Mouse (Mus musculus) megakaryocyte, adult 5-6 weeks (primary cell): ENCODE data around the gene Alox12e. TPM values are rescaled to one million over a fixed set of nuclear protein-coding genes. Genes with fewer than 3 reads are reported as not detected.
A peak's percentile ranks its signal among the peaks of the same experiment; 100 is the strongest.
"Not testable (repeated sequence)": the region's sequence is repeated elsewhere in the genome, so short reads cannot be mapped to it uniquely, and the experiment has no call there.

Source experiments
- ATAC-seq: 2 replicates; pipeline ENCODE4 v1.8.0; 2016; ENCODE audit warnings: mild to moderate bottlenecking, inconsistent platforms; ENCODE audit not compliant: poor library complexity, severe bottlenecking
- total RNA-seq, 2 experiments: library from RNA; stranded (forward) in 1 of 2; stranded (reverse) in 1 of 2; fragments of 153-499, 151-499 nt in 1 of 2; fragments of 221-1000, 200-1000 nt in 1 of 2; gene quantifications; 2 replicates each; pipeline versions ENCODE4 v1.2.3 to v1.2.4; 2015 to 2017

The Alox12e gene
- total RNA-seq (2015) (0.98 and 1.5 TPM in 2 replicates), total RNA-seq (2017) (1.2 and 1.7 TPM in 2 replicates)

- ATAC-seq: no peak
These were observed at the start of gene Alox12e for GRCm38 (mm10) chr11:70322528-70322927. TSS of gene Alox12e (minus strand) at chr11:70322628.

DNA sequence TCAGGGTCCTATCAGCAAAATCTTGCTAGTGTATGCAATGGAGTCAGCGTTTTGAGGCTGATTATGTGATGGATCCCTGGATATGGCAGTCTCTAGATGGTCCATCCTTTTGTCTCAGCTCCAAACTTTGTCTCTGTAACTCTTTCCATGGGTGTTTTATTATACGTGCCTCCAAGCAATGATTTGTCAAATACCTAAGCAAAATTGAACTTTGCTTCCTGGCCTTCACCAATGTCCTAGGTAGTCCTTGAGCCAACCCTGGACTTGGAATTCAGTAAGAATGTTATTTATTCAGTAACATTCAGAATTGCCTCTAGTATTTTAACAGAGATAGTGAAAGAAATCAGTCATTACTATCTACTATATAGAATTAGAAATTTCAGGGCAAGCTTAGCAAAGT, 46.2 kb upstream of the Alox12e start:
- not testable (repeated sequence) for ATAC-seq

- ATAC-seq: not testable (repeated sequence)
These were observed 45.3 kb upstream of the Alox12e start for GRCm38 (mm10) chr11:70367701-70368100.

DNA sequence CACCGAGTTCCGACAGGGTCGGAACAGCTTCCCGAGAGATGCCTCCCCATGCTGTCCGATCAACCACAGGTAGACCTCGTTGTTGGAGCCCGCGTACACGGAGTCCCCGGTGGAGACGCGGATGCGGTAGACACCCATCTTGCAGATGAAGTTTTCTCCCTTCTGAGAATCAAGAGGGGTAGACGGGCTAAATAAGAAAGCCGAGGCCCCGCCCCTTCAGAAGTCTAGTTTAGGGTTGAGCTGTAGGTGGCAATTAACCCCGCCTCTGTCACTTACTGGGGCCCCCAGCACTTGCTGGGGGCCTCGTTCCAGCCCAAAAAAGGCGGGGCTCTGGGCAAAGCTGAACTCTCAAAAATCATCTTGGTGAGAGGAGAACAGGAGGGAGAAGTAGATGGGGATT, 29.4 kb upstream of the Alox12e start, which contains the start of gene Alox15:
Gene Alox15, minus strand, starts transcription at position 164 of the 400 bp plus-strand sequence.
- peak; percentile 80 for ATAC-seq

GRCm38 (mm10) chr11:70348630-70349029, 26.2 kb upstream of the Alox12e start:
- no peak for ATAC-seq

- no peak for ATAC-seq
These were observed 25.4 kb upstream of the Alox12e start for GRCm38 (mm10) chr11:70347861-70348260.

- ATAC-seq: no peak
These were observed 23.1 kb upstream of the Alox12e start for GRCm38 (mm10) chr11:70345546-70345945.

GRCm38 (mm10) chr11:70345061-70345460, 22.6 kb upstream of the Alox12e start:
- ATAC-seq: no peak

DNA sequence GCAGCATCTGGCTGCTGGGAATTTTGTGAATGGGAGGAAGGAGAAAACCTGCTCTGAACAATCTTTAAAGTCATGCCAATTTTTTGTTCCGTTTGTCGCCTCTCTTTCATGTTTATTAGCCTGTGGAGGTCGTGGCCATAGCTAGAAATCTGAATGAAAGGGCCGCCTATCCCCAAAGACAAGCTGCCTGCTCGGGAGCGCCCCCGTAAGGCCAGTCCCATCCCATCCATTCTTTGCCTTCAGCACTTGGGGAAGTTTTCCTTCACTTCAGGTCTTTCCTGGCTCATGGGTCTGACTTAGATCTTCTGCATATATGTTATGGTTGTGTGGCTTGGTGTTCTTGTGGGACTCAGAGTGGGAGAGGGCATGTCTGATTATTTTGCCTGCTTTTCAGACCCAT, 17.1 kb upstream of the Alox12e start:
- no peak for ATAC-seq

DNA sequence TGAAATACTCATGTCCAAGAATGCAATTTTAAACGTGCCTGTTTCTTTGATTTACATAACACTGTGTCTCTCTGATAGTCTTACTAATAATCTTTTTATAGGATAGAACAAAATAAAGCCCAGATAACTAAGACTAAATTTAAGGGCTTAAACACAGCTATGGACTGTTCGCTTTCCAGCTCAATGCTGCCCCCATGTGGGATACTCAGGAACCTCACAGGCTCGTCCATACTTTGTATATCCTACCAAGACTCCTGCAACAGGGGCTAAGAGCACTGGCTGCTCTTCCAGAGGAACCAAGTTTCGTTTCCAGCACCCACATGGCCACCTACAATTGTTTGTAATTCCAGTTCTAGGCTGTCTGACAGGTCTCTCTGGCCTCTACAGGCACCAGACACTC, 12.0 kb upstream of the Alox12e start:
- ATAC-seq: peak; percentile 77

GRCm38 (mm10) chr11:70324726-70325125, 2.3 kb upstream of the Alox12e start:
- ATAC-seq: no peak

DNA sequence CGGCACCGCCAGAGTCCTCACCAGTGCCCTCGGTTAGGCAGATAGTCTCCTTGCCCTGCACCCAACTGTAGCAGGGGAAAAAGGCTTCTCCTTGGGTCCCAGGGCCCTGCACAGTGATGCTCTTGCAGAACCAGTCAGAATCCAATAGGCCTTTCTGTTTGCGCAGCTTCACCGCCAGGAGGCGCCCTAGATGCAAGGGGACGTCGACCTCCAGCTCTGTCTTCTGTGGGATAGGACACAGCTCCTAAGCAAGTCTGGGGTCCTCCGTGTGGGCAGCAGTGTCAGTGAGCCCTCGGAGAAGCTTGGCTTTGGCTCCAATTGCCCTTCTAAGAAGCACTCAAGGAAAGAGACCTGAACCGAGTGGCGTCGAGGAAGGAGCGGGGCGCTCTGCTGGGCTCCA, 764 bp downstream of the Alox12e start:
- ATAC-seq: peak; percentile 66

DNA sequence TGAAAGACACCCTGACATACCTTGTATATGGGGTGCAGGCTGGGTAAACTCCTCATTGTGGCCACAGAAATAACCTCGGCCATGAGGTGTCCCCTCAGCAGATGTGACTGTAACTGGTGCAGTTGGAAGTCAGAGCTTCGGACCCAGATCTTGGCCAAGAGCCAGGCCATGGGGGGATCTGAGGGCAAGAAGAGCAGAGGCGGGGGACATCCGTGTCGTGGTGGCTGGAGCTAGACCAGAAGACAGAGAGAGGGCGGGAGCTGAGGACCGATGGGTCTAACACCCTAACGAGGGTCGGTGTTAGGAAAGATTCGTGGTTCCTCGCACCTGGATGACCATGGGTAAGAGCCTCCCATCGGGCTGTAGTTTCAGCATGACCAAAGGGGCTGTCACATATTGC, 2.8 kb downstream of the Alox12e start:
- no peak for ATAC-seq

DNA sequence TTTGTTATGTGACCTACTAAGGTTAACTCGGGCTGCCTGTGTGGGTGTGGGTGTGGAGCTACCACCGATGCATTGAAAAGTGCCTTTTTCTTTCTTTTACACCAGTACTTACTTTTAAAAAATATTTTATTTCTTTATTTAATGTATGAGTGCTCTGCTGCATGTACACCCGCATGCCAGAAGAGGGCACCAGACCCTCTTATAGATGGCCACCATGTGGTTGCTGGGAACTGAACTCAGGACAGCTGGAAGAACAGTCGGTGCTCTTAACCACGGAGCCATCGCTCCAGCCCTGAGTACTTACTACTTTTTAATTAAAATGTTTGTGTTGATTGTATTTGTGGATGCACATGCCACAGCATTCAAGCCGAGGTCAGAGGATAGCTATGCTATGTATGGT, 8.6 kb downstream of the Alox12e start:
- ATAC-seq: no peak

DNA sequence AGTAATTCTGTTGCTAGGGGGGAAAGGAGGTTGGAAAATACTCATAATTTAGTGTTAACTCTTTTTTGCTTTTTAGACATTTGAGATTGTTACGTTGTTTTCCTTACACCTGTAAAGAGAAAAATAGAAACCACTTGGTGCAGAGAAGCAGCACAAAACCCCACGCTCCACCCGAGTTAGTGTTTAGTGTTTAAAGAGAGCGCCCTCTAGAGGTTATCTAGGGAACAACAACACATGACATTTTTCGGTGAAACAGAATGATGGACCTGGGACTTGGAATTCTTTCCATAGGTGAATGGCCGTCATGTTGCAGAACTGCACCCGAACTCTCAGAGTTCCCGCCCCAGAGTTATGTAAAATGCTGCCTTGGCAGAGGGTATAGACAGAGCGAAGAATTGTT, 13.1 kb downstream of the Alox12e start:
- ATAC-seq: peak; percentile 45; the same call in 1 of the 2 replicates

GRCm38 (mm10) chr11:70308296-70308695, 14.1 kb downstream of the Alox12e start:
- no peak for ATAC-seq

GRCm38 (mm10) chr11:70306159-70306558, 16.3 kb downstream of the Alox12e start:
- peak; percentile 92 for ATAC-seq

GRCm38 (mm10) chr11:70302293-70302692, 20.1 kb downstream of the Alox12e start:
- no peak for ATAC-seq

GRCm38 (mm10) chr11:70297836-70298454, 24.5 kb downstream of the Alox12e start:
- ATAC-seq: no peak

DNA sequence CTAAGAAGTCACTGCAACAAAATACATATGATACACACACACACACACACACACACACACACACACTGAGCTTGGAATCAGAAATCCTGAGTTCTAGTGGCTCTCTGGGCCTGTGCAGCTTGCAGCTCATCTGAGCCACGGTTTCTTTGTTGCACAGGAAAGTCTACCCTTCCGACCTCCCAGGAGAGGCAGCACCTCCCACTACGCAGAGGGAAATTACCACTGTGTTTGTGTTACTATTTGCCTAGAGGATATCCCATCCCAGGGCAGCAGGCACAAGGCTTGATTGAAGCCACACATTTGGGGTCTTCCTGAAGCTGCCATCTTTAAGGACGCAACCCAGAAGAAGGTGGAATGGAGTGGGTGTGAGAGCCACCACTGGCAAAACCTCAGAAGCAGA, 25.0 kb downstream of the Alox12e start:
- no peak for ATAC-seq

GRCm38 (mm10) chr11:70293881-70294280, 28.5 kb downstream of the Alox12e start:
- ATAC-seq: no peak

DNA sequence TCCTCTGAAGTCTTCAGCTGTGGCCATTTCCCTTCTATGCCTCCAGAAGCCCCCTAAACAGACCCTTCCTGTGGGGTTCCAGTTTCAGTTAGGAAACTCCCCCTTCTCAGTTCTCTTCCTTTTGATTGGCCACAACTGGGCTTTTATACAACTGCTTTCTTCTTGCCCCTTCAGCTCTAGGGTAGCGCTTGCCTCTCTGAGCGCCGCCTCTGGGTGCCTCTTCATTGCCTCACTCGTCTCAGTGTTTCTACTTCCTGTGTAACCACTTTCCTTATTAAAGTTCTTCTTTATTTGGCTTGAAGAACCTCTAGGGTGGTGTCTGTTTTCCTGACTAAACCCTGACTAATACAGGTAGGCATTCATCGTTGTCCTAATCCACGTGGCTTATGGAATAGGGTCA, 31.2 kb downstream of the Alox12e start:
- ATAC-seq: peak; percentile 56

GRCm38 (mm10) chr11:70289236-70289635, 33.2 kb downstream of the Alox12e start:
- ATAC-seq: peak; percentile 66
